Mouse (Mus musculus) adrenal gland (tissue): ENCODE results near the gene Tmem220.

Experiments used
- intact Hi-C: fragments of 180-260 bp; cut with DNase I; formaldehyde crosslinking; loops from one replicate; pipeline ENCODE4 v1.15.1; 2025
- long read RNA-seq, 2 experiments: library from polyadenylated mRNA; unstranded; transcript quantifications; one replicate each; pipeline ENCODE4 v2.0.0; 2020; ENCODE audit warnings: borderline replicate concordance in 1 of 2; ENCODE audit not compliant: insufficient replicate concordance in 1 of 2

The Tmem220 gene
- long read RNA-seq, experiment 1, transcript Tmem220-201 (6 exons, 1,597 nt), result major isoform, 11 of 12 reads
- long read RNA-seq, experiment 1, partial matches to known transcripts, result 0 of 12 reads
- long read RNA-seq, experiment 1, other reads (novel, unspliced or antisense), result 1 of 12 reads
- long read RNA-seq, experiment 2, partial matches to known transcripts, result 0 of 7 reads
- long read RNA-seq, experiment 2, other reads (novel, unspliced or antisense), result 3 of 7 reads

GRCm38 (mm10) chr11:67024867-67025477, at the start of gene Tmem220:
Tmem220 (plus strand) TSS chr11:67025154.
- intact Hi-C loops, result loop anchor here (5.0 to 10.0 kb wide), 3 partner anchors 38 to 330 kb away; no protein-coding TSS in a partner anchor

- intact Hi-C loops, result no loop called here
These were observed 49.2 kb upstream of the Tmem220 start for GRCm38 (mm10) chr11:66975606-66976330.

DNA sequence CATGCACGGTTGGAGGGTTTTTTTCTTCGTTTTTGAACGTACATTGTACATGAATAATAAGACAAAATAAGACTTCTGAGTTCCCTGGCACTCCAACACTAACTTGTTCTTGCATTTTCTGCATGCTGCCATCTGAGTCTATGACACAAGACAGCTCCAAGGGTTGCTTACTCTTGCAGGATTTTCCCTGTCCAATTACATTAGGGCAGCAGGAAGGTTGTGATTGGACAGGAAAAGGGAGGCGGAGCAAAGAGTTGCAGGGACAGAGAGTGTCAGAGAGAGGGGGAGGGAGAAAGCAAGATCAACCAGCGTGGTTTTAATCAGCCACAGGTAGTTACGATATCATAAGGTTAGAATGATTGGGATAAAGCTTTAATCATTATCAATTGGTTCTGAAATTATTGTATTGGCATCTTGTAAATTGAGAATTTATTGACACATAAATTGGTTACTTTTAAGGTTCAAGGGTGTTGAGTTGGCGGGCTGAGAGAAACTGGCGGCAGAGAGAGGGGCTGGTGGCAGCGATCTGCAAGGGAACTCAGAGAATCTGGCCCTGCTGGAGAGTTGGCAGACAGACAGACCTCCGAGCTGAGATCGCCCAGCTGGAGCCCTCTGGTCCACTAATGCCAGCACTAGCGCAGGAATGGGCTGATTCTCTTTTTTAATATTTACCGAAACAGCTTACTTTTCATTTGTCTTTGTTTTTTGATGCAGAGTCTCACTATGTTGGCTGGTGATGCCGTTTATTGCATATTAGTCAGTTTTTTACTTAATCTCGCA, 43.4 kb upstream of the Tmem220 start:
- intact Hi-C loops, result no loop called here

GRCm38 (mm10) chr11:66982794-66983193, 42.2 kb upstream of the Tmem220 start:
- intact Hi-C loops, result no loop called here

DNA sequence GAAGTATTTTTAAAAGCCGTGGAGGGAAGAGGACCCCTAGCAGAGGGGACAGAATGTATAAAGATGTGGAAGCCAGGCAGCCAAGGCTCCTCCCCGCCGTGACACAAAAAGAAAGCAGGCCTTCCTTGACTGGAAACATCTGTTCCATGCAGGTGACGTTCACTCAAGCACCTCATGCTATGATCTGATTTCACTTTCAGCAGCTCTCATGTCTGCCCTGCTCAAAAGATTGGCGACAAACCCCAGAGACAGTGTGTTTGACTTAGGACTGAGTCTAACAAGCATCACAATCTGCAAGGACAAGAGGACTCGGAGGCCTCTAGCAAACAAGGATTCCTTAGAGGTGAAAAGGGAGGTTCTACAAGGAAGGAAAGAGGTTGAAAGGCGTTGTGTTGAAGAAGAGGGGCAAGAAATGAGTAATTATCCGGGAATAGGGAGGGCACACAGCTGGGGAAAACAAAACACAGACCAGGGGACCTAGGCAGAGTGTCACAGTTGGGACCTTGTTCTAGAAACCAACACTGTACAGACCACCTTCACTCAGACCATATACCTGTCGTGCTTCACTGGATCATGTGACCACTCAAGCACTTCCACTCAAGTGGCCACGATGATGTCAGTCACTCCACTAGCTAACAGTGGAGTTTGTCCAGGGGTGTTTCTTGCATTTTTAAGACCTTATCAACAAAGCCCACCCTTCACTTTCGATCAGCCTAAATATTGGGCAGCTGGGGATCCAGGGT, 41.4 kb upstream of the Tmem220 start:
- intact Hi-C loops, result loop anchor here (2.0 kb wide), 2 partner anchors 69 to 77 kb away; no protein-coding TSS in a partner anchor

- intact Hi-C loops, result loop anchor here (2.0 to 5.0 kb wide), 3 partner anchors 38 to 78 kb away; no protein-coding TSS in a partner anchor
These were observed 40.5 kb upstream of the Tmem220 start for GRCm38 (mm10) chr11:66984165-66985135.

DNA sequence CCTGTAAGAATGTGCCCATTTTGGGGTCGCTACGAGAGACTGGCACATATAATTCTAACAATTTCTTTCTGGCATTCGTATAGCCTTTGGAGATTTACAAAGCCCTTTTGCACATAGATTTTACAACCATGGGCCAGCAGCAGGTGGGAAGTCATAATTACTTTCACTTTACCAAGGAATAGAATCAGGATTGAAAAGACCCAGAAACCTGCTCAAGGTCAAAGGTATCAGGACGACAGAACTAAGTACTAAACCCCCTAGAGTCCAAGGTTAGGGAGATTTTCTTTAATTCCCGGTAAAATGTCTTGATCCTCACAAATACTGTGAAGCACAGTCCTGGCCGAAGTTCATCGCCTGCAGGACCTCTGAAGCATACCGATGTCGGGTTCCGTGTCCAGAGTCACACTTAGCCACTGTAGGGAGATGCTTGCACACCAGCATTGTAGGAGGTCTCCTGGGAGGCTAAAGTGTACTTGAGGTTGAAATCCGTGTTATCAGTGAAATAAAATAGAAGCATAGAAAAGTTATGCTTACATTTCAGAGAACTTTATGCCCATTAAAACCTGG, 39.7 kb upstream of the Tmem220 start:
- intact Hi-C loops, result loop anchor here (2.0 to 5.0 kb wide), 3 partner anchors 37 to 78 kb away; no protein-coding TSS in a partner anchor

- intact Hi-C loops, result no loop called here
These were observed 32.8 kb upstream of the Tmem220 start for GRCm38 (mm10) chr11:66992150-66992549.

DNA sequence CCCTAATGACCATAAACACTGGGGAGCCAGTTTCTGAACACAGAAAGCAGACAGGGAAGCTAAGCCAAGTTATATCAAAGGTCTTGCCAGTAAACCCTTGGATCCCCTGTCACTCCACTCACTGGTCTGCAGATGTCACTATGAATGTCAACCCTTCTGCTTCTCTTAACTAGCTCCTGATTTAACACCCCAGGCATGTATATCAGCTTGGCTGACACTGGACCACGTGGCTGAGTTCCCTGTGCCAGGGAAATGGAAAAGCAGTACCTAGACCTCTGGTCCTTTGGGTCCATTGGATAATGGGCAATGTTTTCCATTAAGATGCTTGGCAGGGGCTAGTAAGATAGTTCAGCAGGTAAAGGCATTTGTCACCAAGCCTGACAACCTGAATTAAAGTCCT, 31.3 kb upstream of the Tmem220 start:
- intact Hi-C loops, result no loop called here

- intact Hi-C loops, result no loop called here
These were observed 28.5 kb upstream of the Tmem220 start for GRCm38 (mm10) chr11:66996446-66996845.

DNA sequence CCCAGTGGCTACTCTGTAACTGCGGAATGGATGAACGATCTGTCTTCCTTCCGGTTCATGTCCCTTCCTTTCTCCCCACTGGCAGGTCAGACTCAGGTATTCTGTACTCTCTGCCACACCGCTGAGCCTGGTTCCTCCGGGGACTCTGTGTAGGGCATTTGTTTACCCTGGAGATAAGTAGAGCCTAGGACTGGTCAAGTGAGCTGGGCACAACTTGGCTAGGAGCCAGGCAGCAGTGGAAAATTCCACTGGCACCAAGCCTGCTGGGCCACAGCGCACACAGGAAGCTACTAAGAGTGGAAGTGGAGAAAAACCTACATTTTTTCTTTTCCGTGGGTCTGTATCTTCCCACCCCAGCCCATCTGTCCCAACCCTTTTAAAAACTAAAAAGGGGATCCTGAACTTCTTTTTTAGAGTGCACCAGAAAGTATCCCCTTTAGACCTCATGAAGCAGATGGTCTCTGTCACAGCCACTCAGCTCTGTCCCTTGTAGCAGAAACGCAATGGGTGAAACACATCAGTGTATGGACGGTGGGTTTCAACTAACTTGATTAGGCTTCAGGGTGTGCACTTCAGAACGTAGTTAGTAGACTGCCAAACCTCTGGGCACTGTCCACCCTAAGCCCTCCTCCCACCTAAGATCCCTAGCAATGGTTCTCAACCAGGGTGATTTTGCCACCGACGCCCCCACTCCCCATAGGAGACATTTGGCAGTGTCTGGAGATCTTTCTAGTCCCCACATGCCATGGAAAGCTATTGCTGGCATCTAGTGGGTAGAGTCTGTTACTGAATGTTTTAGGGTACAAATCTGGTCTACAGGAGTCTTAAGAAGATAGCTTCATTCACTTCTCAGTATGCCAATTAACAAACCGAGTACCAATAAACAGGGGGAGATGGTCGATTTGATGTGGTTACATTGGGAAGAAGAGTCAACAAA, 26.2 kb upstream of the Tmem220 start:
- intact Hi-C loops, result no loop called here

- intact Hi-C loops, result no loop called here
These were observed 24.3 kb upstream of the Tmem220 start for GRCm38 (mm10) chr11:67000671-67001070.

GRCm38 (mm10) chr11:67001717-67002116, 23.2 kb upstream of the Tmem220 start:
- intact Hi-C loops, result no loop called here

DNA sequence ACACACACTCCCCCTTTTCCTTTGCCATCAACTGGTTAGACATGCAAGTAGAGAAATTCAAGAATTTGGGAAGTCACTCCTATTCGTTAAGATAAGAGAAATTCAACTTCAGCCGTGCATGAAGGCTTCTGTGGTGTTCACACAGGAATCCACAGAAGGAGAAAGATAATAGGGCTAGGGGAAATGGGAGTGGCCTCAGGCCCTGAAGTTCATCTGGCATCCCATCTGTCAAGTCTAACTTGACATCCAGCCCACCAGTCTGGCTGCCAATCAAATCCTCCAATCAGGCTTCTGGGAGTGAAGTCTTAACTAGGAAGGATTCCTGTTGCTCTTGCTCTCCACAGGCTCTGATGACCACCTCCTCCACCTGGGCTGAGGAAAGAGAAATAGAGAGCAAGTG, 22.0 kb upstream of the Tmem220 start:
- intact Hi-C loops, result no loop called here

GRCm38 (mm10) chr11:67007961-67008360, 17.0 kb upstream of the Tmem220 start:
- intact Hi-C loops, result no loop called here

DNA sequence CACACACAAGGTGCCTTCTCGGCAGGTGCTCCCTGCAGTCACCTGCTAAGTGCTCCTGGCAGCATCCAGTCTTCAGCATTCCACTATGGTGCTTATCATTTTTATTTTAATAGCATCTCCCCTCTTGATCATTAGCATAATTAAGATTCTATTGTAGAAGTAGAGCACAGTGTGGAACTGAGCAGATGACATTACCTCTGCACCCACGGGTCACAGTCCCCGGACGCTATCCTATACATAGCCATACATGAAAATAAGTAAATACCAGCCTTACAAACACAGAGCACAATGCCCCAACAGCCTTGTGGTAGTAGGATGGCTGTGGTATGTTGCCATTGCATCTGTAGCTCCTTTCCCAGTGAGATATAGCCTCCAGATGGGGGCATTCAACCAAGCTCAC, 16.4 kb upstream of the Tmem220 start:
- intact Hi-C loops, result no loop called here

DNA sequence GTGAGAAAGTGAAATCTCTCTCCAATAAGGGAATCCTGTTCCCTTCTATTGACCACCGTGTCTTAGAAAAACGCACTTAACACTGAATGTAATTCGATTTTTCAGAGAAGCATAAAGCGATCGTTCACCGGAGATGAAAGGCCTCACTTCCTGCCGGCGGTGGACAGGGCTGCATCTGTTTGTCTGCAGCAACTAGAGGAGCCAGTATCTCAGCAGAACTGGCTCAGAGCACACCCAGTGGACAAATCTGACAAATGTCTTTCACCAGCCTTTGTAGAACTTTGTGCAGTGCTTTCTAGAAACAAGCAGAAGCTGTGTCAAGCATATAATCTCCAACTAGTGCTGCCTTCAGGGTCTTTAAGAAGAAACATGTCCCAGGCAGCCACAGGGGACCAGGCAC, 14.5 kb upstream of the Tmem220 start:
- intact Hi-C loops, result no loop called here

DNA sequence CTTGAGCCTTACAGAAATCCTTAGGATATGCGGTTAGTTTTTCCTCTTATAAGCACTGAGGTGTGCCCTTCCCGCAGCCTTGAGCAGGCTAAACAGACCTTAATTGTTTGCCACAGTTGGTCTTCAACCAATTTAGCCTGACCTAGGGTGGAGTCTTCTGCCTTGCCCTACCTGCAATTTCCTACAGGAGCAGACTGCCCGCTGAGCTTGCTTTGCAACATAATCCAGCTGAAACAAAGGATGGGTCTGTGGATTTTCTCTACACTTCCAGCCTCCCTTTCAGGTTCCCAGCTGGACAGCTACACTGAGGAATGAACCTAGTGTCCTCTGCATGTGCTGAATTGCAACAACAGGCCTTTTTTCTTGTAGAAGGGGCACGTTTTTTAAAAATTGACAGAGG, 13.3 kb upstream of the Tmem220 start:
- intact Hi-C loops, result no loop called here
